Mouse (Mus musculus): Measurements from ENCODE around the gene Hdc. TPM values are rescaled to one million over a fixed set of nuclear protein-coding genes. Genes with fewer than 3 reads are reported as not detected.

The Hdc gene
- polyA plus RNA-seq (2014; fragmentation: Illumina TruSeq; extraction: RNeasy Lipid Tissue Mini Kit (QIAGEN cat#74804); ENCODE audit: low read depth, low replicate concordance) = 7.7 TPM

DNA sequence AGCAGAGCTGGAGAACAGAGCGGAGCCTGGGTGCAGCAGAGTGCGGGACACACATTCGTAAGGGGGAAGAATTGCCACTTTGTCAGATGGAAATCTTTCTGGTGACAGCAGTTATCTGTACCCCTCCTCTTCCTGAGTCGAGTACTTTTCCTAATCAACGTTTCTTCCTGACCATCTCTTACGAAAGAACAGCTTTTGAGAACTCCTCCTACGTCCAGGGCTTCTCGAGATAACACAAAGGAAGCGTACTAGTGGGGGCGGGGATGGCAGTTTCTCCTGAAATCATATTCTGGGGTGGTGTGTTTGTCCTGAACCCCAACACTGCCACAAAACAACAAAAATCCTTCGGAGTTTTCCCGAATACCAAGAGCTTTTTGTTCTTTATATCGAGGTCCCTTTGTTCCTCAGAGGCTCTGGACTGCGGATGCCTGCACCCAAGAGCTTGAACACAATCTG, at the start of gene Hdc:
Hdc (minus strand) TSS at position 51 of the 456 bp plus-strand sequence.

DNA sequence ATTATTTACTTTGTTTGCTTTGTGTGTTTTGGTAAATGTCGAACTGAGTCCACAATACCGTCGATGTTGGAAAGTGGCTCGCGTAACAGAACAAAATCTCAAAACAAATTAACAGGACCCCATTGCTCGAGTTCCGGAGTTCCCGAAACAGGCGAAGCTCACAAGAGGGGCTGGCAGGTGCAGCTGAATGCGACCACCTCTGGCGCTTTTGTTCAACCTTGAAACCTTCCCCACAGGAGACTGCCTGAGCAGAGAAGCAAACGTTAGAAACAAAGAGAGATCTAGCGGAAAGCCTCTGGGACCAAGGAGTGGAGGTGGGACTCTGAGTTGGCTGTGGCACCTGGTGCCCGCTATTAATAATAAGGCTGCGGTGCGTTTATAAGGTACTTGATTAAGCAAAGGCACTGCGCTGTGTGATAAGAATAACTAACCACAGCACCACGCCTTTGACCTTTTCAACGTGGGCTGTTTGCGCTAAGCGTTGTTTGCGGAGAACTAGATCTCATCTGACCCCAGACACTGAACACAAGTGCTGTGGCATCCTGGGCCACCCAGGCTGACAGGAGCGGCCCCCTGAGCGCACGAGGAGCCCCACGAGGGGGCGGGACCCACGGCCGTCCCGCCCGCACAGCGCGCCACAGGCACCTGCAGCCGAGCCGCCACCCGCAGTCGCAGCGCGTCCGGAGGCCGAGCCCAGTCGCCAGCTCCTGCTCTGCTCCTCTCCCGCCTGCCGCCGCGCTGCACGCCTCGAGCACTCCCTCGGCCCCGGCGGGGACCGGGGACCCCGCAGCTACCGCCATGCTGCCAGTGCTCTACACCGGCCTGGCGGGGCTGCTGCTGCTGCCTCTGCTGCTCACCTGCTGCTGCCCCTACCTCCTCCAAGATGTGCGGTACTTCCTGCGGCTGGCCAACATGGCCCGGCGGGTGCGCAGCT, 66.5 kb downstream of the Hdc start, which contains the start of gene Slc27a2:
Slc27a2 (plus strand) TSS at position 51 of the 934 bp plus-strand sequence.

Other genes with a start within 250 kb of the Hdc start
- 0.83 TPM for gene Atp8b4, start 118.6 kb downstream of the Hdc start, polyA plus RNA-seq (2014; fragmentation: Illumina TruSeq; extraction: RNeasy Lipid Tissue Mini Kit (QIAGEN cat#74804); ENCODE audit: low read depth, low replicate concordance)
- 11.3 TPM for gene Slc27a2, start 66.9 kb downstream of the Hdc start, polyA plus RNA-seq (2014; fragmentation: Illumina TruSeq; extraction: RNeasy Lipid Tissue Mini Kit (QIAGEN cat#74804); ENCODE audit: low read depth, low replicate concordance)
- 13.0 TPM for gene Gabpb1, start 57.0 kb upstream of the Hdc start, polyA plus RNA-seq (2014; fragmentation: Illumina TruSeq; extraction: RNeasy Lipid Tissue Mini Kit (QIAGEN cat#74804); ENCODE audit: low read depth, low replicate concordance)
- 42.4 TPM for gene Usp8, start 88.0 kb upstream of the Hdc start, polyA plus RNA-seq (2014; fragmentation: Illumina TruSeq; extraction: RNeasy Lipid Tissue Mini Kit (QIAGEN cat#74804); ENCODE audit: low read depth, low replicate concordance)
- 4.9 TPM for gene Usp50, start 164.2 kb upstream of the Hdc start, polyA plus RNA-seq (2014; fragmentation: Illumina TruSeq; extraction: RNeasy Lipid Tissue Mini Kit (QIAGEN cat#74804); ENCODE audit: low read depth, low replicate concordance)

Data from adipose tissue, adult 10 weeks (tissue).